Mouse (Mus musculus) cerebellum, adult 9-11 months (tissue): ENCODE measurements around the gene Nr4a3.

ENCODE experiments used
- DNase-seq: peaks from one replicate; pipeline ENCODE4 v3.0.0; 2022

The Nr4a3 gene

DNA sequence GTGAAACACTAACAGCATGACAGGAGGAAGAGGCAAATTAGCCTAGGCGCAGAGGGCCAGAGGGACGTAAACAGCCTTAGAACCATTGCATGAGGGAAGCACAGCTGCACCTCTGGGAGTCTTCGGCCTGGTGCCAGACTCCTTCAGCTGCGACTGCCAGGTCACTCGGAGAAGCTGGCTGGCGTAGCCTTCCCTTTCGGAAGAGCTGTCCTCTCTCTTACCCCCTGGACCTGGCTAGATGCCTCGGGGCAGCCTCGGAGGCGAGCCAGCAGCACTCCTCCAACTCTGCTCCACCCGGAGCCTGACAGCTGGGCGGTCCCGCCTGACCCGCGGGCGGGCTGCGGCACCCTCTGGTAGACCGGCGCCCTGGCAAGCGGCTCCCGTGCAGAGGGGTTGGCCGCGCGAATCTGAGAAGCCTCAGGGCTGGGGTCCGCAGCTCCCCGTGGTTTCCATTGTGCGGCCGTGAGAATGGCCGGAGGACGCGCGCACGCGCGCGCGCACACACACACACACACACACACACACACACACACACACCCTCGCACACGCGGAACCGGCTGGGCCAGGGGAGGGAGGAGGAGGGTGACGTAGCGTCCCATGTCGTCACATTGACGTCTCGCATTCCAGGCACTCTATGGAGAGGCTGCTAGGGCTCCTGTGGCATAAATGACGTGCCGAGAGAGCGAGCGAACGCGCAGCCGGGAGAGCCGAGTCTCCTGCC, at the start of gene Nr4a3:
Nr4a3 (plus strand) TSS at position 663 of the 721 bp plus-strand sequence.
- peak; percentile 89 for DNase-seq

DNA sequence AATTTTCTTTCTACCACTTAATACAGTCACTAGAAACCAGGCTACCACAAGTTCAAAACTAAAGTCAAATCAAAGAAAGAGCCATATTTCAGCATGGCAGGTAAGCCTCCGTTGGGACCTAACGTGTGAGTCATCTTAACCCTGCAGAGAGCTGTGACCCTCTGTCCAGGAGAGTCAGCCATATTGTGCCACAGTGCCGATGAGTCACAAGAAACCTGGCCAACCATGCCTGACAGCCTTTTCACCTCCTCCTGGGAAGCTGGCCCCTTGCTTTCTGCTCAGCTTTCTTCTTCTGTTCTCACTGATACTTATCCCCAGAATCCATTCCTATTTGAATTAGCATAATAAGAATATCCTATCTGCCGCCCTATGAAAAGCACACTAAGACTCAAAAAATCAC, 42.0 kb upstream of the Nr4a3 start:
- DNase-seq, result peak; percentile 60

DNA sequence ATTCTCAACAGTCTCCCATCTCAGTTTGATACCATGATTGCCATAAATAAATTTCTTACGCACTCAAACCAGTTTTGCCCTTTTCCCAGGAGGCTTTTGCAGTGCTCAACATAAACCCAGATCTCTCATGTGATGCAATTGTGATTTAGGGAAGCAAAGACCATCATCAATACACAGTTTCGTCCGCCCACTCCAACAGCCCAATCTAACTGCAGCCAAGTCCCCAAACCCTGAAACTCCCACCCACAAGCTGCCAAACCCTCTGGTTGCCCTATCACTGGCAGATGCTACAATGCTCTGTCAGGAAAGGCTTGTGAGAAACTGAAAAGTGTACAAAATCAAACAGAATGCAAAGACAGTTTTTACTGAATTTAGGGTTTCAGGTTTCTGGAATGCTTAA, 41.5 kb upstream of the Nr4a3 start:
- no peak for DNase-seq

DNA sequence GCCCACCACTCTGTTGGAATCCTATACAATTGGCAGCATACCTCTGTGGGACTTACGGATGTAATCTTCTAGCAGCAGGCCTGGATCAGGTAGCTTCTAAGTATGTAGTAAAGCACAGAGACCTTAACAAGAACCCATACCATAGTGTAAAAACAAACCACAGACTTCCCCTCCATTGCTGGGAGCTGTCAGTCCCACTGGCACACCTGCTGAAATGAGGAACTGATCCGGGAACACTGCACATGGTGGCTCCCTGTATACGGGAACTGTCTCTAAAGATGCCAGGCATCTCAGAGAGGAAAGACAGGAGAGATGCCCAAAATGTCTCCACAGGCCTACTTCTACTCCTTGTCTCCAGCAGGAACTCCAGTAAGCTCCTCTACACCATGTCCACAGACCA, 38.6 kb upstream of the Nr4a3 start:
- DNase-seq, result no peak

DNA sequence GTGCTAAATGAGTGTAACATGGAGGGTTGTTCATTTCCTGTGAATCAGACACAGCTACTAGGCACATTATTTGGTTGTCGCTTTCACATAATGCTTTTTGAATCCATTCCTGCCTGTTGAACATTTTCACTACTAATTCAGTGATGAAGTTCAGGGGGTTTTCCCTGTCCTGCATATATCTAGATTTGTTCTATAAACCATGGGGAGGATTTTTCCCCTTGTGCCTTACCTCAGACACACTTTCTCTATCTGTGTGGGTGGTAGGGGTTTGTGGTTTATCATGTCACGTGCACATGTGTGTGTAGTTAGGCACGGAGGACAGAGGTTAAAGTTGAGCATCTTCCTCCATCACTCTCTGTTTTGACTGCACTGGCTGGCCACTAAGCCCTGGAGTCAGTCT, 32.7 kb upstream of the Nr4a3 start:
- DNase-seq, result no peak

DNA sequence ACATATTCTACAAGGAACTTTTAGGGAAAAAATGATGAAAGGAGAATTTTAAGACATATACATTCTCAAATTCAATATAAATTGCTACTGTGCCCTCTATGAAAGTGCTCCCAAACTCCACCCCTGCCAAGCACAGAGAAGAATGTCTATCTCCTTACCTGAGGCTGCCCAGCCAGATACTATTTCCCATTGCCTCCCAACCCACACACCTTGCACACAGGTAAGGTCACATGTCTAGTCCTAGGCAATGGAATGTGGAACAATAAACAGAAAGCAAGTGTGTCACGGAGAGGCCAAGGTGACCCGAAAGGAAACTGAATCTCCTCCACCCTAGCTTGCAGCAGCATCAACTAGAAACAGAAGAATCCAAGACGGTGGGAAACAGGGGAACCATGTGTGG, 22.0 kb upstream of the Nr4a3 start:
- DNase-seq, result no peak

DNA sequence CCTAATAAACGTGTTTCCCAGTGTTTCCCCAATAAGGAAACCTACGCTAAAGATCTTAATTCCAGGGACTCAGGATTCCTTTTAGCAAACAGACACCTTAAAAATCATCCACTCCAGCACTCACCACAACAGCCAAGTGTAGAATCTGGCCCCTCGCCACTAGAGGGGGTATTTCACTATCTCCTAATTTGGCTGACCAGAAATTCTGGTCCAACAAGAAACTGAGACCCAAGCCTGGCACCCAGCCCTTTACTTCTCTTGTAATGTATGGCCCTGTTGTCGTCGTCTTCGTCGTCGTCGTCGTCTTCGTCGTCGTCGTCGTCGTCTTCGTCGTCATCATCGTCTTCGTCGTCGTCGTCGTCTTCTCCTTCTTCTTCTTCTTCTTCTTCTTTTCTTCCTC, 15.3 kb upstream of the Nr4a3 start:
- DNase-seq, result no peak

DNA sequence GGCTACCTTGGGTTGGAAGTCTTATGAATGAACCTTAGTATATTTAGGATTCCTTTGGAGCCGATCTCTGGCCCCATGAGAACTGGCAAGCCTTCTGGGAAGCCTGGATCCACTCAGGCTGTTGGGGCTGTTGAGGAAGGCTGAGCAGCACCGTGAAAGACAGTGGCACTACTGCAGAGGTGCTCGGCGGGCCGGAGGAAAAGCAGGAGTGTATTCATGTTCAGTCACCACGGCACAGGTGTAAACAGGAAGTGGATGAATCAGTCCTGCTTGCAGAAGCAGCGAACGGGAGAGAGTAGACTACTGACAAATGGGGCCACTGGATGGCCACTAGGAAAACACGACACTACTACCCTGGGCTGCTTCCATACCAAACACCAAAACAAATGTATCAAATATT, 10.7 kb upstream of the Nr4a3 start:
- no peak for DNase-seq

DNA sequence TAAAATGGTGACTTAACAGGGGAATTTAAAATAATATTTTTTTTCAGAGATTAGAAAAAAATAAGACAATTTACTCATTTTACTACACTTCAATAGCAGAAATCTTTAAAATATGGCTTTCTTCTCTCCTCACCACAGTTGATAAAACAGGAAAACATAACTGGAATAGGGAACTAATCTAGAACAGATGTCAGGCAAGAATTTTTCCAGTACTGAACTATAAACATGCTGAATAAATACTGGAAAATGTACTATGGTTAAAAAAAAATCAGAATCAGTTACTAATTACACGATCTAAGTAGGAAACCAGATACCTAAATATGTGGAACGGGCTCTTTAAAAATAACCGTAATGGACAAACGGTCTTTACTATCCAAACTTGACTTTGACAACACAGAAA, 7.3 kb upstream of the Nr4a3 start:
- no peak for DNase-seq

DNA sequence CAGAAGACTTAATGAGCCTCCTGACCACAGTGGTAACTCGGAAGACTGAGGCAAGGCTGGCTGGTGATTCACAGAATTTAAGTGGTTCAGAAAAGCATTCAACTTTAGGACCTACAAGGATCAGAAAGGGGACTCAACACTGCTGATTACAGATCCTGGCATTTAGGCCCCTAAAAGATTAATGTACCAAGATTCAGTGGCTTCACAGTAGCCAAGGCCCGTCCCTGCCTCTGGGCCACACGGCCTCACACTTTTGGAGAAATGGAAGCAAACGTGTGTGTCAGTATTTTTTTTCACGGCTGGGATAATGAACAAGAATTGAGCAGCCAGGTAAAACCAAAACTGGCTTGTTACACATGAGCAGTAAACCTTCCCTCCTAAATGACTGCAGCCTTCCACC, 6.1 kb upstream of the Nr4a3 start:
- DNase-seq, result no peak

DNA sequence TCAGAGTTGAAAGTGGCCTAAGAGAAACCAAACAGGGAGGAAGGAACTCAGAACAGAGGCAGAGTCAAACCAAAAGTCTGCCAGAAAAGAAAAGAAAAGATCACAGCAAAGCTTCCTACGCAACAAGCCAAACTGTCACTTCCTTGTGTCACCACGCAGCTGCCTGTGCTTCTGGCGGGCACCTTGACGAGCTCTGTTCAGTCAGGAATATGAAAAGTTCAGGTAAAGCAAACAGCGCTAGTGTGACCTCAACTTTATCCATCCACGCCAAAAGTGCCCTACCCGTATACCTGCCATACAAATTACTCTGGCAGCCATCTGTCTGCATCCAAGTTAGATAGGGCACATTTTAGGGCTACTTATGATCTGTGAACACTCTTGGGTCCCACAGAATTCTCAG, 5.2 kb upstream of the Nr4a3 start:
- DNase-seq, result no peak

DNA sequence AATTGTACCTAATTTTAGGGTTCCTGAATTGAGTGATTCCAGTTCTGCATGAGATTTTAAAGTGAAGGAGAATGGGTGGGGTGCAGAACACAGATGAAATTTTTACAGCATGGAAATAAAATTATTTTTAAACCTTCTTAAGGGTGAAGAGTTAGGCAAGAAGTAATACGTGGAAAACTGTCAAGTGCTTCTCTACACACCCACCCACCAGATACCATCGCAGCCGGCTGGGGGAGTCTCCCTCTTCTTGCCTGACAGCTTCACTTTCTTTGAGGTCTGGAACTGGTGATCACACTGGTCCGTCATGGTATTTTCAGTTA, 2.5 kb upstream of the Nr4a3 start:
- no peak for DNase-seq

DNA sequence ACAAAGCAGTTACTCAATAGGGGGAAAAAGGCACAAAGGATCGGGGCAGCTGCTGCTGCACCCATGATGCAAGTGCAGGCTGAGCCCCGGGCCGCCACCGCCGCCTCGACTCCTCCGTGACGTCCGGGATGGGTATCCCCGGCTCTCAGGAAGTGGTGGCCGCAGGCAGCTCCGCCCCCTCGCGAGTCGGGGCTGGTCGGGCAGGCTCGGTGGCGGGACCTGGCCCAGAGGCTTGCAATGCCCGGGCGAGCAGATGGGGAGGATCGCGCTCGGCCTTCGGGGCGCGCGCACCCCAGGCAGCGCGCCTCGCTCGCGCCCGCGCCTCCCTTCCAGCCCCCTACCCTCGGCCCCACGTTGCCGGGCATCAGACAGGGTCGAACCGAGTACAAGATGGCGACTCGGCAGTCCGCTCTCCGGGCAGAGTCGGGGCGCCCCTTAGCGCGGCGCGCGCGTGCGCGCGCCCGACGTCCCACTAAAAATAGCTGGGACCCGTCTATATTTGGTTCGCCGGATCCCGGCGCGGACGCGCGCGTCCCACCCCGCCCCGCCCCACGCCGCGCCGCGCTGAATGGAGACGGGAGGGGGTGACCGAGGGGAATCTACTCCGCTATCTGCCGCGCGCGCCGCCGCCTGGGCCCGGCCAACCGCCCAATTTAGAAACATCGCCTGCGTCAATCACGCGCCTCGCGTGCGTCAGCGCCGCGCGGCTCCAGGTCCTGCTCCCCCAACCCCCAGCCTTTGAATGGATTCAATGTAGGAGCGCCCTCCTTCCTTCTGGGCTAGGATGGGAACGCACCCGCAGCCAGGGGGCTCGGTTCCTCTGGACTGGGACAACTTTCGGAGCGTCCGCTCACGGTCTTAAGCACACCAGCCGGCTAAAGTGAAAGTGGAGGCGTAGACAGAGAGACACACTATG, 1.9 kb upstream of the Nr4a3 start:
- DNase-seq, result peak; percentile 97

DNA sequence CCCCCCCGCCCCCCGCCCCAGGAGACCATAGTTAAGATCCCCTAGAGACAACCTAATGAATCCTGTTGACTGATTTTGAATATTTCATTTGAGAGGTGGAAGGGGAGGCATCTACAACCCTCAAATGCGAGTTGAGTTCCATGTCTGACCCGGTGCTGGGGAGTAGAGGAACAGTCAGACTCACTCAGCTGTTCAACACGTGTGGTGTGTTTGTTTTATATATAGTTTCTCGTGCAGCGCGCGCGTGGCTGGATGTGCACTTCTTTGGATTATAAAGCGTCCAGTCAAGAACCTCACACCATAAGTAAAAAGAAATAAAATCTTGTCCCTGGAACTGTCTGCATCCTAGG, 837 bp upstream of the Nr4a3 start:
- DNase-seq, result no peak

DNA sequence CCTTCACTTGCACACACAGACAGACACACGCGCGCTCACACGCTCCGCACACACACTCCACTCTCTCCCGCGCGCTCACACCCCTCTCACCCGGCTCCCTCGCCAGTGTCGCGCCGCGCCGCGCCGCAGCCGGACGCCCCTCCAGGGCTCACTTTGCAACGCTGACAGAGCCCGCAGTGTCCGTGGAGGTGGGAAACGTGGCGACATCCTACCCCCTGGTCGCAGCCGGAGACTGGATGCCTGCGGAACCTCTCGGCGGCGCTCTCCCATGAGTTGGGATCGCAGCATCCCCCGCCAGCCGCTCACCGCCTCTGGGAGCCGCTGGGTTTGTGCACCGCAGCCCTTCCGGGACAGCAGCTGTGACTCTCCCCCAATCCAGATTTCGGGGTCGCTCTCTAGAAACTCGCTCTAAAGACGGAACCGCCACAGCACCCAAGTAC, 348 bp downstream of the Nr4a3 start:
- no peak for DNase-seq

DNA sequence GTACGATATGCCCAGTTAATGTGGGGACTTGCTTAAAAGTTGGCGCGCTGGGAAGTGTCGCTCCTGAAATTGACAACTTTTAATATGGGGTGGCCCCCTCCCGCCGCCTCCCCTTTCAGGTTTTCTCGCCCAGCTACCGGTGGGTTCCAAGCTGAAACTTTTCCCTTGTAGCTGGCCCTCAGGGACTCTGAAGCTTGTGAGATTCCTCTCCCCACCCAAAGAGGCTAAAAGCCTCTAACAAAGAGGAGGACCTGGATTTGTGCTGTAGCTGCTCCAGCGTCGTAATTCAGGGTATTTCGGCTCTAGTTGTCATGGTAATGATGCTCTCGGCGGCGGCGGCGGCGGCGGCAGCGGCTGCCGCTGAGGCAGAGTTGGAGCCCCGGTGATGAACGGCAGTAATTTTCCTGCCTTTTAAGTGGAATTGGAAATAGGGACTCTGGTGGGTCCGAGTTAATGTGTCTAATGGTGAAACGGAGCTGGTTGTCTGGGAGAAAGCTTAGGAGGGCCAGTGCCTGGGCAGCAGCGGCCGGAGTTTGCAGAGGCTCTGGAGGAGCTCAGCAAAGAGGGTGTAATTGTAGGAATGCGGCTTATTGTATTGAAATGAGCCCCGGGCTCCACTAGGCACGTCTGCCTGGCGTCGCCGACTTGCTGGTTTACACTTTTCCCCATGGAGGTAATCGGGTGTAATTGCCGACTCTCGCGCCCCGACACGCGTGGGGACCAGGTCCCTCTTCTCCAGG, 938 bp downstream of the Nr4a3 start:
- DNase-seq, result peak; percentile 55

DNA sequence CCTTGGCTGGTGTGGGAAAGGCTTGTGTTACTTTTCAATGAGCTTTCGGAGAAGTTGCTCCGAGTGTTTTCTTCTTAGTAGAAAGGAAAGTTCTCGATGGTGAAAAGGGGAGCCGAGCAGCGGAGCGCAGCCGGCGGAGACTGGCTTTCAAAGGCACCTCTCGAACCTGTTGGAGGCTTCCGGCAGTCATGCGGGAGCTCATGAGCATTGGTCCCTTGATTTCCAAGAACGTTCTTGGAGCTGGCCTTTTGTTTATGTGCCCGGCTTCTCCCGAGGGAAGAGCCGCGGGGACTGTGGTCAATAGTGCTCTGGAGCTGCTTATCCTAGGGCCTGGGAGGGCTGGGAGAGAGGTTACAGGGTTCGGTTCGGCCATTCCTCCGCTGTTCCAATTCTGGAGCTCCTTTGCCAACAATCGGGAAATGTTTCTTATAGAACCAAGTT, 1.5 kb downstream of the Nr4a3 start:
- DNase-seq, result peak; percentile 38

DNA sequence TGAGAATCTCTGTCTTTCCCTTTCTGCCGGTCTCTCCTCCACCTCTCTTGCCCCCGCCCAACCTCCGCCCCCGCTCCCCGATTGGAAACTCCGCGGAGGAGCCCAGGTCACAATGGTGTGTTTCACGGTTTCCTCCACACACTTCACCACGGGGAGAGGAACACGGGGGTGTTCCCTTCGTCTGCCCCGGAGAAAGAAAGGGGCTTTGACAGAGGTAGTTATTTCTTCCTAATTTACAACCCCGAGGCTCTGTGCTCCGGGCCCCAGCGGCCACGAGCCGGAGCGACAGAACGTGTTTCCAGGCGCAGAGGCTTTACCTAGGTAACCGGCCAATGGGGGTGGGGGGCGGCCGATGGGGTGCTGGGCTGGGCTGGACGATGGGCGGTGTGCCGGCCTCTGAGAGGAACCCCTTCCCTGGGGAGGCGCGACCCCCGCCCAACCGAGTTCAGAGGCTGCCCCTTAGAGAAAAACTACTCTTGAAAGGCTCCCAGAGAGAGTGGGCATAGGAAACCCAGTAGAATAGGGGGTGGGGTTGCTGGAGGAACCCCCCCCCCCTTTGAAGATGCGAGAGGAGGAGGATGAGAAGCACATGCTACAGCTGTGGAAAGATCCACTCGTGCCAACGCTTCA, 2.3 kb downstream of the Nr4a3 start:
- DNase-seq, result peak; percentile 42

DNA sequence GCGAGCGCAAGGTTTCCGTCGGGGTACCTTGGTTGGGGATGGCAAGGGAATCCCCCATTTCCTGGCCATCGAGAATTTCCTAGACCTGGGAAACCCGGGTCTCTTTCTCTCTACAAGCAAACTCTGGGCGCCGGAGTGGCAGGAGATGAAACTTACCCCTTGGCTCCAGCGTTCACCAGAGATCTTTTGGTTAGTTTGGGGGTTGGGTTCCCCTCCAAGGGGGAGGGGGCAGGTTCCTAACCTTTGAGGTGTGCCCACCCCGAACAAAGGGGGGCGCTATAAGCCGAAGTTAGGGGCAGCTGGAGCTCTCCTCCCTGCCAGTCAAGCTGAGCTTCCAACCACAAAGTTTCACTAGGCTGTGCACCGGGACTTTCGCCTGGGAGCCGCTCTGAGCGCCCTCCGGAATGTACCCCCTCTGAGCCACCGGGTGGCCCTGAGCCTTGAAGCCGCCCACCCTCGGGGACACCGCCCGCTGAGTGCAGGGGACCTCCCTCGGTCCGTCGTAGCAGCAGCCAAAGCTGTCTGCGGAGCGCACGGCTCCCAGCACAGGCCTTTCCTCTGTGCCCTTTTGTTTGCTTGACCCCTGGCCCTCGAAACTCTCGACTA, 2.9 kb downstream of the Nr4a3 start:
- peak; percentile 59 for DNase-seq

DNA sequence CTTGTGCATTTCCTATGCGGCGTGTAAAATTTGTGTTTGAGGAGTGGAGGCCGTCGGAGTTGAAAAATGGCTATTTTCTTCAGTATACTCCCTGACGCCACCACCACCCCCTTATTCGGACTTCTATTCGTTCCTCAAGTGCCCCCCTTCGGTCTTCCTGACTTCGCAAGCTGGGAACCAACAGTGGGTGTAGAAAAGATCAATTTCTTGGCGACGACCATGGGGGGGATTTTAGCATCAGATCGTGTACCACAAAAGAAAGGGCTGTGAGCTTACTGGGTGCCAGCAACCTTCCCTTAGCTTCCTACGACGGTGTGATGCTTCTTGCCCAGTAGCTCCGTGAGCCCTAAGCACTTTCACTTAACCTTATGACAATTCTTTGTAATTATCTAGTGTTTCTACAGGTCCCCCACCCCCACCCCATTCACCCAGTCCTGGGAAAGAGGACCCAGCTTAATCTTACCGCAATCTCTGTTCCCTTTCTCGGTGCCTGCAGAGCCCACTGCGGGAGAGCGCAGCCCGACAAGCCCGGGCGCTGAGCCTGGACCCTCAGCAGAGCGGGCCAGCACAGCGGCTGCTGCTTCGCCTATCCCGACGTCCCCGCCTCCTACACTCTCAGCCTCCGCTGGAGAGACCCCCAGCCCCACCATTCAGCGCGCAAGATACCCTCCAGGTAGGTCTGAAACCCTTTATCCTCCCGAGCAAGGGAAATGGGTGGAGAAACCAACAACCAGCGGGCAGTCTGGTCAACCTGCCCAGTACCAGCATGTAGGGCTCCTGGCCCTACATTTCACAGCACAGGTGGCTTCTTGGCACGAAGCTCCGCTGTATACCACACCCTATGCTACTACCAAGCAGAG, 3.7 kb downstream of the Nr4a3 start:
- peak; percentile 57 for DNase-seq

DNA sequence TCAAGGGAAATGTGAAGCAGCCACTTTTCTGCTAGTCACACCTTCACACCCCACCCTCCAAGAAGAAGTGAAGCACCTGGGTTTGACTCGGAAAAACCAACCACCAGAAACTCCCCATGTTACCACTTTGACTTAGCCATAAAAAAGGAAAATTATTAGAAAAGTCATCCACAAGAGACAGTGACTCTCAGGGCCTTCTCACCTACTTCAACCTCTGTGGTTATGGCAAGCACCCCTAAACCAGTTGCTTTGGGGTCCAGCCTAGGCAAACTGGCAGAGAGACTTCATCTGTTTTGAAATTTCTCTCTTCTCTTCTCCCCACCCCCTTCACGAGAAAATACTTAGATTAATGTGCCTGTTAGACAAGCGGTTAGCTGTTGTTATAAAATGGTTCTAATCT, 5.1 kb downstream of the Nr4a3 start:
- DNase-seq, result no peak

DNA sequence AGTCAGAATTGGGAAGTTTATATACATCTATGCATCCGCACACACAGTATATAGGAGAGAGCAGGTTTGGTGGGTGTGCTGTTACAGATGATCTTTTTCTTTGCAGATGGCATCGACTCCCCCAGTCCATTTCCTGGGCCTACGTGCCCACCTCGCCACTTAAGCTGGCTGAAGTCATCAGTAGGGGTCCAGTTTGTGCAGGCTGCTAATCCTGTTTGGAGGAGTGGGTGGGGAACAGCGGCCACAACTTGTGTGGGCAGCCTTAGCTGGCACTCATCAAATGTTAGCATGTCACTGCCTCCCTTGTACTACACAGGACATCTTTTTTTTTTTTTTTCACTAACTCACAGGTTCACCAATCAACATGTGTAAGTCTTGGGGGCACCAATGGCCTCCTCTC, 5.5 kb downstream of the Nr4a3 start:
- DNase-seq, result no peak
